Mouse (Mus musculus) layer of hippocampus, adult 11-12 months (tissue): ENCODE results near the gene Vps13d.
A peak's percentile ranks its signal among the peaks of the same experiment; 100 is the strongest.

Source experiments
- DNase-seq: peaks from one replicate; pipeline ENCODE4 v3.0.0; 2022; ENCODE audit warnings: low spot score

Gene Vps13d

GRCm38 (mm10) chr4:145194559-145195162 lies at the start of gene Vps13d:
Gene Vps13d (minus strand): TSS chr4:145195005.
- DNase-seq: peak; percentile 92

GRCm38 (mm10) chr4:145242719-145243350 lies 48.0 kb upstream of the Vps13d start:
- no peak for DNase-seq

- DNase-seq: peak; percentile 40
These were observed 46.0 kb upstream of the Vps13d start for GRCm38 (mm10) chr4:145240723-145241231.

- peak; percentile 63 for DNase-seq
These were observed 44.4 kb upstream of the Vps13d start for GRCm38 (mm10) chr4:145239049-145239830.

- DNase-seq: no peak
These were observed 41.2 kb upstream of the Vps13d start for GRCm38 (mm10) chr4:145236027-145236426.

- DNase-seq: no peak
These were observed 38.9 kb upstream of the Vps13d start for GRCm38 (mm10) chr4:145233487-145234228.

- peak; percentile 39 for DNase-seq
These were observed 36.9 kb upstream of the Vps13d start for GRCm38 (mm10) chr4:145231732-145232131.

- DNase-seq: no peak
These were observed 35.8 kb upstream of the Vps13d start for GRCm38 (mm10) chr4:145230647-145231046.

GRCm38 (mm10) chr4:145229524-145230163 lies 34.8 kb upstream of the Vps13d start:
- DNase-seq: no peak

- no peak for DNase-seq
These were observed 34.2 kb upstream of the Vps13d start for GRCm38 (mm10) chr4:145229051-145229450.

GRCm38 (mm10) chr4:145224613-145225012 lies 29.8 kb upstream of the Vps13d start:
- DNase-seq: no peak

GRCm38 (mm10) chr4:145222064-145222463 lies 27.3 kb upstream of the Vps13d start:
- DNase-seq: no peak

- no peak for DNase-seq
These were observed 26.6 kb upstream of the Vps13d start for GRCm38 (mm10) chr4:145221379-145221778.

GRCm38 (mm10) chr4:145220001-145220400 lies 25.2 kb upstream of the Vps13d start:
- DNase-seq: no peak

GRCm38 (mm10) chr4:145219240-145219985 lies 24.6 kb upstream of the Vps13d start:
- DNase-seq: peak; percentile 32

- no peak for DNase-seq
These were observed 23.0 kb upstream of the Vps13d start for GRCm38 (mm10) chr4:145217837-145218236.

- DNase-seq: no peak
These were observed 22.2 kb upstream of the Vps13d start for GRCm38 (mm10) chr4:145217046-145217445.

- no peak for DNase-seq
These were observed 20.6 kb upstream of the Vps13d start for GRCm38 (mm10) chr4:145215396-145215795.

GRCm38 (mm10) chr4:145214786-145215174 lies 20.0 kb upstream of the Vps13d start:
- DNase-seq: no peak

GRCm38 (mm10) chr4:145213999-145214785 lies 19.4 kb upstream of the Vps13d start:
- DNase-seq: peak; percentile 95
